Mouse (Mus musculus) thymus, postnatal 10 days (tissue): Measurements from ENCODE around the gene Ikzf5.

Source experiments
- DNase-seq, 2 experiments: peaks; one replicate each; pipeline ENCODE4 v3.0.0; 2021; ENCODE audit warnings: low spot score in 2 of 2

The Ikzf5 gene

GRCm38 (mm10) chr7:131345856-131346541 lies 64.3 kb downstream of the Ikzf5 start:
- no peak for DNase-seq
